Mouse (Mus musculus) gastrocnemius, adult 2 months (tissue): ENCODE data around the gene Gm7356. TPM values are rescaled to one million over a fixed set of nuclear protein-coding genes. Genes with fewer than 3 reads are reported as not detected.
"Not testable (repeated sequence)": the region's sequence is repeated elsewhere in the genome, so short reads cannot be mapped to it uniquely, and the experiment has no call there.

ENCODE experiments used
- DNase-seq: peaks from one replicate; pipeline ENCODE4 v3.0.0; 2022
- H3K27ac ChIP-seq: fragments of 200-600 bp; 2 replicates; pipeline ENCODE4 v1.8.1; 2022; ENCODE audit warnings: mild to moderate bottlenecking
- H3K4me3 ChIP-seq: fragments of 200-600 bp; 2 replicates; pipeline ENCODE4 v1.8.1; 2022; ENCODE audit warnings: mild to moderate bottlenecking, moderate library complexity
- CTCF ChIP-seq: fragments of 200-600 bp; IDR thresholded peaks from 2 replicates; pipeline ENCODE4 v1.8.1; 2022; ENCODE audit warnings: antibody characterized with exemption, mild to moderate bottlenecking, moderate library complexity
- intact Hi-C: fragments of 180-260 bp; cut with DNase I; formaldehyde crosslinking; loops from one replicate; pipeline ENCODE4 v1.15.1; 2025
- long read RNA-seq, 2 experiments: library from polyadenylated mRNA; stranded (forward); transcript quantifications; one replicate each; pipeline ENCODE4 v2.0.0; 2021
- total RNA-seq, 2 experiments: library from RNA; stranded (reverse); gene quantifications; 2 replicates each; pipeline ENCODE4 v1.2.3; 2021

Gm7356 gene
- not detected for total RNA-seq
- long read RNA-seq, experiment 1, result 0 reads
- long read RNA-seq, experiment 2, result 0 reads

GRCm38 (mm10) chr17:14003604-14004003 is at the start of gene Gm7356:
Gm7356 (minus strand) TSS chr17:14003704.
- H3K4me3 ChIP-seq, intact Hi-C loops, H3K27ac ChIP-seq, DNase-seq: not testable (repeated sequence)

GRCm38 (mm10) chr17:14041880-14042279 is 38.4 kb upstream of the Gm7356 start:
- H3K4me3 ChIP-seq, DNase-seq, intact Hi-C loops, H3K27ac ChIP-seq: not testable (repeated sequence)

GRCm38 (mm10) chr17:14037012-14037411 is 33.5 kb upstream of the Gm7356 start:
- H3K27ac ChIP-seq, DNase-seq, H3K4me3 ChIP-seq, intact Hi-C loops: not testable (repeated sequence)

- intact Hi-C loops, DNase-seq, H3K4me3 ChIP-seq, H3K27ac ChIP-seq: not testable (repeated sequence)
These were observed 32.6 kb upstream of the Gm7356 start for GRCm38 (mm10) chr17:14036113-14036512.

- H3K4me3 ChIP-seq, H3K27ac ChIP-seq, intact Hi-C loops, DNase-seq: not testable (repeated sequence)
These were observed 10.1 kb downstream of the Gm7356 start for GRCm38 (mm10) chr17:13993425-13993824.

- no peak overlapping the region for H3K27ac ChIP-seq
- no peak for TF ChIP-seq CTCF
- no peak for DNase-seq
- H3K4me3 ChIP-seq, result no peak overlapping the region
- intact Hi-C loops, result no loop called here
These were observed 15.8 kb downstream of the Gm7356 start for GRCm38 (mm10) chr17:13987690-13988089.

GRCm38 (mm10) chr17:13970796-13971195 is 32.7 kb downstream of the Gm7356 start:
- intact Hi-C loops, DNase-seq, H3K27ac ChIP-seq, H3K4me3 ChIP-seq: not testable (repeated sequence)

GRCm38 (mm10) chr17:13969917-13970316 is 33.6 kb downstream of the Gm7356 start:
- H3K27ac ChIP-seq, H3K4me3 ChIP-seq, DNase-seq, intact Hi-C loops: not testable (repeated sequence)

GRCm38 (mm10) chr17:13965048-13965447 is 38.5 kb downstream of the Gm7356 start:
- H3K27ac ChIP-seq, DNase-seq, H3K4me3 ChIP-seq, intact Hi-C loops: not testable (repeated sequence)

- not testable (repeated sequence) for H3K27ac ChIP-seq, DNase-seq, H3K4me3 ChIP-seq
- intact Hi-C loops, result loop anchor here (5.0 kb wide), 1 partner anchor 85 kb away; no protein-coding TSS in a partner anchor
These were observed 41.3 kb downstream of the Gm7356 start for GRCm38 (mm10) chr17:13962245-13962644.

GRCm38 (mm10) chr17:13958129-13958528 is 45.4 kb downstream of the Gm7356 start:
- DNase-seq, H3K27ac ChIP-seq, intact Hi-C loops, H3K4me3 ChIP-seq: not testable (repeated sequence)

GRCm38 (mm10) chr17:13951570-13951969 is 51.9 kb downstream of the Gm7356 start:
- intact Hi-C loops, H3K4me3 ChIP-seq, H3K27ac ChIP-seq, DNase-seq: not testable (repeated sequence)

Other genes with a start within 250 kb of the Gm7356 start
- gene Afdn, start 243.2 kb downstream of the Gm7356 start, total RNA-seq, result 10 to 100 TPM; 33.3 to 45.6 TPM
- gene Tcte2, start 241.9 kb downstream of the Gm7356 start, total RNA-seq, result 1 to 10 TPM; 1.7 TPM
- not detected for gene Gm7168, start 55.3 kb downstream of the Gm7356 start, total RNA-seq
- not detected for gene Gm7358, start 55.8 kb upstream of the Gm7356 start, total RNA-seq
- 1 to 10 TPM; 2.3 to 2.7 TPM for gene Dact2, start 200.6 kb upstream of the Gm7356 start, total RNA-seq